Mouse (Mus musculus) 3T3-L1 (cell line): ENCODE measurements at regions not wholly inside any gene's neighbourhood (a gene's known extent, or its start where the extent isn't known, plus 50 kb on each side); places are given as distances from the start of the nearest gene placed in this dataset.

ENCODE experiments used
- DNase-seq: peaks from one replicate; pipeline ENCODE4 v3.0.0-alpha.2; 2015; ENCODE audit warnings: low read depth, low spot score

- no peak for DNase-seq
Measured at GRCm38 (mm10) chr2:77358176-77358575, 77.8 kb upstream of the Sestd1 start.

- peak; percentile 24 for DNase-seq
Measured at GRCm38 (mm10) chr2:77356798-77357197, 76.4 kb upstream of the Sestd1 start.

GRCm38 (mm10) chr2:77351987-77352628 lies 71.7 kb upstream of the Sestd1 start:
- no peak for DNase-seq

GRCm38 (mm10) chr2:77347027-77347426 lies 66.6 kb upstream of the Sestd1 start:
- DNase-seq, result no peak

- DNase-seq, result peak; percentile 33
Measured at GRCm38 (mm10) chr2:77343736-77344440, 63.5 kb upstream of the Sestd1 start.

- DNase-seq, result no peak
Measured at GRCm38 (mm10) chr2:77342416-77342815, 62.0 kb upstream of the Sestd1 start.

GRCm38 (mm10) chr2:77341575-77342332 lies 61.4 kb upstream of the Sestd1 start:
- peak; percentile 100 for DNase-seq

GRCm38 (mm10) chr2:77340076-77340475 lies 59.7 kb upstream of the Sestd1 start:
- DNase-seq, result no peak

GRCm38 (mm10) chr2:77337786-77338406 lies 57.5 kb upstream of the Sestd1 start:
- DNase-seq, result no peak

- DNase-seq, result peak; percentile 60
Measured at GRCm38 (mm10) chr2:77337318-77337717, 56.9 kb upstream of the Sestd1 start.

- no peak for DNase-seq
Measured at GRCm38 (mm10) chr2:77336810-77337209, 56.4 kb upstream of the Sestd1 start.

- no peak for DNase-seq
Measured at GRCm38 (mm10) chr2:77334706-77335105, 54.3 kb upstream of the Sestd1 start.

- no peak for DNase-seq
Measured at GRCm38 (mm10) chr2:77333394-77334079, 53.1 kb upstream of the Sestd1 start.
